Mouse (Mus musculus) cerebellum, adult 2 months (tissue): ENCODE measurements at regions not wholly inside any gene's neighbourhood (a gene's known extent, or its start where the extent isn't known, plus 50 kb on each side); places are given as distances from the start of the nearest gene placed in this dataset.

Experiments used
- CTCF ChIP-seq: fragments of 200-500 bp; IDR thresholded peaks from 2 replicates; pipeline ENCODE4 v1.5.1; 2011; ENCODE audit warnings: low read depth, mild to moderate bottlenecking, control low read depth, low read length, moderate library complexity, borderline replicate concordance; ENCODE audit not compliant: insufficient read depth
- POLR2A ChIP-seq: fragments of 200-500 bp; IDR thresholded peaks from 2 replicates; pipeline ENCODE4 v1.6.1; 2011; ENCODE audit warnings: low read length, control low read depth, borderline replicate concordance; ENCODE audit not compliant: insufficient read depth

GRCm38 (mm10) chr9:41285266-41286144, 124.0 kb upstream of the Ubash3b start:
- no peak for TF ChIP-seq CTCF
- TF ChIP-seq POLR2A: no peak
